Mouse (Mus musculus): ENCODE measurements around the gene Chsy1. TPM values are rescaled to one million over a fixed set of nuclear protein-coding genes. Genes with fewer than 3 reads are reported as not detected.
A peak's percentile ranks its signal among the peaks of the same experiment; 100 is the strongest.

Gene Chsy1
- polyA plus RNA-seq, 1 experiment from 2014 or later, result 24.0 TPM

DNA sequence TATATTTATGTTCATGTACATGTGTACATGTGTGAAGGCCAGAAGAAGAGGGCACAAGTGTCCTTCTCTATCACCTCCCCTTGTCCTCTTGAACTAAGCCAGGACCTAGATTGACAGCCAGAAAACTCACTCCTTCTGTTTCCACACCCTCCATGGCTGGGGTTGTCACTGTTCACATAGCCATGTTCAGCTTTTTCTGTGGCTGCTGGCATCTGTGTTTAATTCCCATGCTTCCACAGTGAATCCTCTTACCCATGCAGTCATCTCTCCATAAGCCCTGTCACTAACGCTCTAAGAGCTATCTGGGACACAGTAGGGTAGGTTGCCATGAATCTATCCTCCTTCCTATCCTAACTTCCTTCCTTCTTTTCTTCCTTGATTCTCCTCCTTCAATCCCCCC, 86.6 kb downstream of the Chsy1 start:
- Histone ChIP-seq H3K27me3 (ENCODE audit: control insufficient read depth, insufficient read depth, low read length) (no peaks in the 10 kb centered on the region), H3K4me2 (ENCODE audit: low read length) (peak overlapping the region; percentile 31), H3K9me3 (ENCODE audit: control insufficient read depth, low read length) (no peaks in the 10 kb centered on the region), H3K27ac (replicated peaks in 1 of 2; ENCODE audit: control insufficient read depth in 1 of 2, insufficient read depth in 1 of 2, low read depth in 2 of 2, low read length in 2 of 2) (peak overlapping the region; percentile 85 to 93), H3K4me3 (ENCODE audit: control insufficient read depth in 1 of 2, insufficient read depth in 1 of 2, low read depth in 1 of 2, low read length in 2 of 2) (no peak overlapping the region), H3K9ac (ENCODE audit: low read length) (no peak overlapping the region), H3K36me3 (ENCODE audit: control insufficient read depth, insufficient read depth, low read length) (no peaks in the 10 kb centered on the region), H3K4me1 (ENCODE audit: control insufficient read depth in 2 of 2, insufficient read depth in 2 of 2, low read length in 2 of 2) (peaks cover 49 to 63% of the 10 kb centered on the region in 2 experiments)
- 14% methylated on average over 1 of the region's 1 CpGs for WGBS
- no peak for ATAC-seq (ENCODE audit: insufficient number of reproducible peaks, insufficient read depth, low FRiP score, low read depth)

GRCm38 (mm10) chr7:66196609-66197445, 87.5 kb downstream of the Chsy1 start:
- H3K27ac ChIP-seq (replicated peaks in 1 of 2; ENCODE audit: control insufficient read depth in 1 of 2, insufficient read depth in 1 of 2, low read depth in 2 of 2, low read length in 2 of 2), result peak overlapping the region; percentile 93
- H3K4me3 ChIP-seq (ENCODE audit: control insufficient read depth in 1 of 2, insufficient read depth in 1 of 2, low read depth in 1 of 2, low read length in 2 of 2), result no peak overlapping the region
- no peaks in the 10 kb centered on the region for H3K27me3 ChIP-seq (ENCODE audit: control insufficient read depth, insufficient read depth, low read length)
- peak overlapping the region; percentile 31 for H3K4me2 ChIP-seq (ENCODE audit: low read length)
- no peaks in the 10 kb centered on the region for H3K9me3 ChIP-seq (ENCODE audit: control insufficient read depth, low read length)
- H3K9ac ChIP-seq (ENCODE audit: low read length), result no peak overlapping the region; the same call in 1 of the 2 replicates
- H3K4me1 ChIP-seq (ENCODE audit: control insufficient read depth in 2 of 2, insufficient read depth in 2 of 2, low read length in 2 of 2), result peaks cover 53 to 66% of the 10 kb centered on the region in 2 experiments
- H3K36me3 ChIP-seq (ENCODE audit: control insufficient read depth, insufficient read depth, low read length), result no peaks in the 10 kb centered on the region
- ATAC-seq (ENCODE audit: insufficient number of reproducible peaks, insufficient read depth, low FRiP score, low read depth), result peak; percentile 79
- 7% methylated on average over 11 of the region's 11 CpGs for WGBS

DNA sequence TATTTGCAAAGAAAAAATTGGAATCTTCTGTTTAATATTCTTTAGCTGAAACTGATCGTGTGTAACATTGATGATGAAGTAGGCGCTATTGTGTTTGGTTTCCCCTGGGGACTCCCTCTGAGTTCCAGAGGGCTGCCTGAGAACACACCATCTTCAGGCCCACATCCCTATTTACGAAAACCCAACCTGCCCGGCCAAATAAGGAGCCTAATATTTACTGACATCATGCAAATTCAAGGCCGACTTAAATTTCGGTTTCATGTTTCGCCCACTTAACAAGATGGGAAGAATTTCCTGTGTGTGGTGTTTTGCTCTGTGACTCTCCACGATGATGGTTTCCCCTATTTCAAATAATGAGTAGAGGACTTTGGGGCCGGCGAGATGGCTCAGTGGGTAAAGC, 89.1 kb downstream of the Chsy1 start:
- H3K4me2 ChIP-seq (ENCODE audit: low read length), result no peak overlapping the region
- H3K4me3 ChIP-seq (ENCODE audit: control insufficient read depth in 1 of 2, insufficient read depth in 1 of 2, low read depth in 1 of 2, low read length in 2 of 2), result no peak overlapping the region
- H3K27ac ChIP-seq (replicated peaks in 1 of 2; ENCODE audit: control insufficient read depth in 1 of 2, insufficient read depth in 1 of 2, low read depth in 2 of 2, low read length in 2 of 2), result peak overlapping the region in 1 of 2 experiments; percentile 65; a peak in 2 of 4 replicates
- H3K27me3 ChIP-seq (ENCODE audit: control insufficient read depth, insufficient read depth, low read length), result no peaks in the 10 kb centered on the region
- no peak overlapping the region for H3K9ac ChIP-seq (ENCODE audit: low read length)
- no peak for ATAC-seq (ENCODE audit: insufficient number of reproducible peaks, insufficient read depth, low FRiP score, low read depth)
- H3K36me3 ChIP-seq (ENCODE audit: control insufficient read depth, insufficient read depth, low read length), result no peaks in the 10 kb centered on the region
- peaks cover 53 to 66% of the 10 kb centered on the region in 2 experiments for H3K4me1 ChIP-seq (ENCODE audit: control insufficient read depth in 2 of 2, insufficient read depth in 2 of 2, low read length in 2 of 2)
- no peaks in the 10 kb centered on the region for H3K9me3 ChIP-seq (ENCODE audit: control insufficient read depth, low read length)
- 89% methylated on average over 10 of the region's 10 CpGs for WGBS

GRCm38 (mm10) chr7:66199391-66199831, 90.1 kb downstream of the Chsy1 start:
- H3K4me2 ChIP-seq (ENCODE audit: low read length), result no peak overlapping the region
- no peak overlapping the region for H3K4me3 ChIP-seq (ENCODE audit: control insufficient read depth in 1 of 2, insufficient read depth in 1 of 2, low read depth in 1 of 2, low read length in 2 of 2)
- no peaks in the 10 kb centered on the region for H3K36me3 ChIP-seq (ENCODE audit: control insufficient read depth, insufficient read depth, low read length)
- H3K9me3 ChIP-seq (ENCODE audit: control insufficient read depth, low read length), result no peaks in the 10 kb centered on the region
- 69% methylated on average over 5 of the region's 5 CpGs for WGBS
- no peaks in the 10 kb centered on the region for H3K27me3 ChIP-seq (ENCODE audit: control insufficient read depth, insufficient read depth, low read length)
- H3K4me1 ChIP-seq (ENCODE audit: control insufficient read depth in 2 of 2, insufficient read depth in 2 of 2, low read length in 2 of 2), result peaks cover 49 to 63% of the 10 kb centered on the region in 2 experiments
- no peak for ATAC-seq (ENCODE audit: insufficient number of reproducible peaks, insufficient read depth, low FRiP score, low read depth)
- H3K27ac ChIP-seq (replicated peaks in 1 of 2; ENCODE audit: control insufficient read depth in 1 of 2, insufficient read depth in 1 of 2, low read depth in 2 of 2, low read length in 2 of 2), result peak overlapping the region; percentile 46 to 65
- H3K9ac ChIP-seq (ENCODE audit: low read length), result no peak overlapping the region

DNA sequence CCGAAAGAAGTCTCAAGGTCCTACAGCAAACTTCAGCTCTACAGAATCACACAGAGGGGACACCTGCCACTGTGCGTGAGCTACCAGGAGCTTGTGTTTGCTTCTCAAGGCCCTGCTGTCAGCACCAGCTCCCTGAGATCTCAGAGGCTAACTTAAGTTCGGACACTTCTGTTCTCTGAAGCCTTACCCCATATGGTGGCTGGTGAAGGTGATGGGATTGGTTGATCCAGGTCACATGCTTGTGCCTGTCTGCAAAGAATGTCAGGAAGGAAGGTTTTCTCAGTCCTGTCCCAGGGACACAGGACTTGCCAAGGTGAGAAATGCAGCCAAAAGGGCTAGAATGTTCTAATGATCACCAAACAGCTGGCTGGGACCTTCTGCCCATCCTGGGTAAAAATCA, 91.1 kb downstream of the Chsy1 start:
- ATAC-seq (ENCODE audit: insufficient number of reproducible peaks, insufficient read depth, low FRiP score, low read depth), result no peak
- WGBS, result 63% methylated on average over 3 of the region's 3 CpGs
- H3K9me3 ChIP-seq (ENCODE audit: control insufficient read depth, low read length), result peaks cover 3% of the 10 kb centered on the region; the same call in 1 of the 2 replicates

DNA sequence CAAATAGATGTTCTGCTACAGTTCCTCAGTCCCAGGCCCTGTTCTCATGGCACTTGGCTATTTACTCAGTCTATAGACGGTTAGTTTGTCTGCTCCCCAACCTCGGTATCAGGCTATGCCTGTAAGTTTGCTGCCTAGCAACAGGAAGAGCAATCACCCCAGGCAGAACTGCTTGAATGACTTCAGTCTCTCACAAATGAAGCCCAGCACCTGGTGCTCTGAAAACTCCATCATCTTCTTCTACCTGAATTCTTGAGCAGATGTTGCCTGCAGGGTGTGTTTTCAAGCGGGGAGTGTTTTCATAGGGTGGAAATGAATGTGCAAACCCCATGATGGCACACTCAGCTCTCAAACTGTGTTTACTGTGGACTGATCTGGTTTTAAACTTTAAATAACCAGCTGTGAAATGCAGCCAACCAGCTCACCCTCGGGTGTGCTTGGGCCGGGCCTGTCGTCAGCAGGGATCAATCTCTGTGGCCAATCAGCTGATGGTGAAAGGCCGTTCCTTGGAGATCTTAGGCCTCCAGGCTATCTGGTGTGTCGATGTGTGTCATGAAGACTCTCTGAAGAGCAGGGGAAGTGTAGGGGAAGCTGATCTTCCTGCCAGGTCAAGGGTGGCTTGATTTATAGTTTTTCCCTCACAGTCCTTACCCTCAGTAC, 91.6 kb downstream of the Chsy1 start:
- H3K27ac ChIP-seq (replicated peaks in 1 of 2; ENCODE audit: control insufficient read depth in 1 of 2, insufficient read depth in 1 of 2, low read depth in 2 of 2, low read length in 2 of 2), result peak overlapping the region in 1 of 2 experiments; percentile 5; a peak in 1 of 4 replicates
- peaks cover 36 to 48% of the 10 kb centered on the region in 2 experiments for H3K4me1 ChIP-seq (ENCODE audit: control insufficient read depth in 2 of 2, insufficient read depth in 2 of 2, low read length in 2 of 2)
- H3K4me3 ChIP-seq (ENCODE audit: control insufficient read depth in 1 of 2, insufficient read depth in 1 of 2, low read depth in 1 of 2, low read length in 2 of 2), result no peak overlapping the region
- H3K27me3 ChIP-seq (ENCODE audit: control insufficient read depth, insufficient read depth, low read length), result no peaks in the 10 kb centered on the region
- H3K4me2 ChIP-seq (ENCODE audit: low read length), result no peak overlapping the region
- no peaks in the 10 kb centered on the region for H3K36me3 ChIP-seq (ENCODE audit: control insufficient read depth, insufficient read depth, low read length)
- ATAC-seq (ENCODE audit: insufficient number of reproducible peaks, insufficient read depth, low FRiP score, low read depth), result no peak
- 18% methylated on average over 8 of the region's 8 CpGs for WGBS
- H3K9ac ChIP-seq (ENCODE audit: low read length), result no peak overlapping the region
- H3K9me3 ChIP-seq (ENCODE audit: control insufficient read depth, low read length), result peaks cover 3% of the 10 kb centered on the region; the same call in 1 of the 2 replicates

More for the DNA sequence above, 91.1 kb downstream of the Chsy1 start:
- no peaks in the 10 kb centered on the region for H3K36me3 ChIP-seq (ENCODE audit: control insufficient read depth, insufficient read depth, low read length)
- peaks cover 40 to 53% of the 10 kb centered on the region in 2 experiments for H3K4me1 ChIP-seq (ENCODE audit: control insufficient read depth in 2 of 2, insufficient read depth in 2 of 2, low read length in 2 of 2)
- no peak overlapping the region for H3K4me3 ChIP-seq (ENCODE audit: control insufficient read depth in 1 of 2, insufficient read depth in 1 of 2, low read depth in 1 of 2, low read length in 2 of 2)
- H3K27me3 ChIP-seq (ENCODE audit: control insufficient read depth, insufficient read depth, low read length), result no peaks in the 10 kb centered on the region
- H3K27ac ChIP-seq (replicated peaks in 1 of 2; ENCODE audit: control insufficient read depth in 1 of 2, insufficient read depth in 1 of 2, low read depth in 2 of 2, low read length in 2 of 2), result peak overlapping the region in 1 of 2 experiments; percentile 5; a peak in 1 of 4 replicates
- H3K4me2 ChIP-seq (ENCODE audit: low read length), result no peak overlapping the region
- H3K9ac ChIP-seq (ENCODE audit: low read length), result no peak overlapping the region

GRCm38 (mm10) chr7:66201657-66202056, 92.3 kb downstream of the Chsy1 start:
- no peak for ATAC-seq (ENCODE audit: insufficient number of reproducible peaks, insufficient read depth, low FRiP score, low read depth)
- no peaks in the 10 kb centered on the region for H3K36me3 ChIP-seq (ENCODE audit: control insufficient read depth, insufficient read depth, low read length)
- H3K9me3 ChIP-seq (ENCODE audit: control insufficient read depth, low read length), result peaks cover 3% of the 10 kb centered on the region; the same call in 1 of the 2 replicates
- H3K4me3 ChIP-seq (ENCODE audit: control insufficient read depth in 1 of 2, insufficient read depth in 1 of 2, low read depth in 1 of 2, low read length in 2 of 2), result no peak overlapping the region
- no peak overlapping the region for H3K4me2 ChIP-seq (ENCODE audit: low read length)
- no peak overlapping the region for H3K27ac ChIP-seq (replicated peaks in 1 of 2; ENCODE audit: control insufficient read depth in 1 of 2, insufficient read depth in 1 of 2, low read depth in 2 of 2, low read length in 2 of 2)
- peaks cover 34 to 40% of the 10 kb centered on the region in 2 experiments for H3K4me1 ChIP-seq (ENCODE audit: control insufficient read depth in 2 of 2, insufficient read depth in 2 of 2, low read length in 2 of 2)
- WGBS, result 85% methylated on average over 2 of the region's 2 CpGs
- no peaks in the 10 kb centered on the region for H3K27me3 ChIP-seq (ENCODE audit: control insufficient read depth, insufficient read depth, low read length)
- no peak overlapping the region for H3K9ac ChIP-seq (ENCODE audit: low read length)

Data from heart, embryonic 14.5 days (tissue).